In genomic region chr3:129634260-129634901, GRCm38 (mm10) we compare ENCODE assay signal across 9 mouse cellular contexts.
DNase-seq lines count a peak whose midpoint lies in the region; ATAC-seq and TF ChIP-seq lines count a peak whose summit lies in the region.
"Had no signal": no experiment of that assay in that cellular context is flagged by ENCODE, and none has a peak within 500 bp of the region (broad histone marks: within the 10 kb centered on the region; RNA-seq: fewer than 3 reads in every experiment).

No protein-coding gene starts in this region.

- H3K4me1 ChIP-seq in heart, adult 2 months (ENCODE audit: control insufficient read depth, insufficient read depth, low read length), result no peaks in the 10 kb centered on the region
- no peaks in the 10 kb centered on the region for H3K4me1 ChIP-seq in intestine, embryonic 14.5 days (replicated peaks; ENCODE audit: control insufficient read depth, insufficient read depth, low read length)
- H3K4me1 ChIP-seq in lung, embryonic 16.5 days (replicated peaks; ENCODE audit: control insufficient read depth, insufficient read depth, low read length), result no peaks in the 10 kb centered on the region
- no peaks in the 10 kb centered on the region for H3K4me1 ChIP-seq in stomach, postnatal 0 days (replicated peaks; ENCODE audit: control insufficient read depth, insufficient read depth)
- H3K4me1 ChIP-seq: neural tube, embryonic 12.5 days had no signal

- WGBS in heart, adult 2 months, result 81% methylated on average over 11 of the region's 11 CpGs
- 75% methylated on average over 11 of the region's 11 CpGs for WGBS in intestine, embryonic 14.5 days
- WGBS in lung, embryonic 16.5 days, result 80% methylated on average over 11 of the region's 11 CpGs
- WGBS in stomach, postnatal 0 days, result 71% methylated on average over 11 of the region's 11 CpGs

- no peak overlapping the region for H3K4me2 ChIP-seq in intestine, embryonic 14.5 days (ENCODE audit: low read length)
- no peak overlapping the region for H3K4me2 ChIP-seq in lung, embryonic 16.5 days (ENCODE audit: low read depth, low read length)
- no peak overlapping the region for H3K4me2 ChIP-seq in stomach, postnatal 0 days (replicated peaks; ENCODE audit: low read depth)
- H3K4me2 ChIP-seq: neural tube, embryonic 12.5 days had no signal

- DNase-seq in heart, adult 2 months, result no peak
- DNase-seq in heart, postnatal 36 days, result no peak
- DNase-seq in 416B (ENCODE audit: low read depth) (peak; percentile 32), ZHBTc4 (ENCODE audit: low read depth, low spot score) (peak; percentile 40)
- no peak for DNase-seq in intestine, embryonic 14.5 days (ENCODE audit: low spot score)
- DNase-seq in stomach, postnatal 0 days (ENCODE audit: low spot score), result peak; percentile 28
- DNase-seq in spleen, postnatal 14 days (ENCODE audit: low spot score in 2 of 2), result no peak

- intact Hi-C loops in heart, adult 2 months (cut with DNase I), result loop anchor here (5.0 kb wide), 2 partner anchors 97 to 332 kb away; no protein-coding TSS in a partner anchor
- intact Hi-C loops in heart, postnatal 36 days (cut with DNase I), result loop anchor here (5.0 kb wide), 2 partner anchors 102 to 327 kb away; partner anchors contain the start of gene Elovl6

- H3K27ac ChIP-seq in heart, adult 2 months, result no peak overlapping the region
- peak overlapping the region; percentile 9; the same call in 1 of the 2 replicates for H3K27ac ChIP-seq in intestine, embryonic 14.5 days (ENCODE audit: low read depth)
- no peak overlapping the region for H3K27ac ChIP-seq in lung, embryonic 16.5 days (ENCODE audit: low read length)
- H3K27ac ChIP-seq in stomach, postnatal 0 days (replicated peaks), result no peak overlapping the region
- H3K27ac ChIP-seq: neural tube, embryonic 12.5 days had no signal

- H3K27me3 ChIP-seq in heart, adult 2 months (ENCODE audit: control insufficient read depth, insufficient read depth, low read length), result no peaks in the 10 kb centered on the region
- no peaks in the 10 kb centered on the region for H3K27me3 ChIP-seq in intestine, embryonic 14.5 days (replicated peaks; ENCODE audit: control insufficient read depth, insufficient read depth, low read length)
- H3K27me3 ChIP-seq in lung, embryonic 16.5 days (ENCODE audit: control insufficient read depth, insufficient read depth, low read depth, low read length), result peaks cover 2% of the 10 kb centered on the region; the same call in 1 of the 2 replicates
- H3K27me3 ChIP-seq in stomach, postnatal 0 days (ENCODE audit: control insufficient read depth, insufficient read depth, low read length), result no peaks in the 10 kb centered on the region
- H3K27me3 ChIP-seq: neural tube, embryonic 12.5 days had no signal

- TF ChIP-seq EP300 in heart, adult 2 months (IDR thresholded peaks at IDR 0.05; ENCODE audit: insufficient read depth, low read depth, low read length), result no peak
- no peak for TF ChIP-seq EP300 in stomach, postnatal 0 days (optimal IDR thresholded peaks at IDR 0.05)

- no peak for TF ChIP-seq POLR2A in heart, adult 2 months (IDR thresholded peaks at IDR 0.05; ENCODE audit: insufficient read depth, low read depth, low read length)

- H3K36me3 ChIP-seq in heart, adult 2 months (ENCODE audit: control insufficient read depth, insufficient read depth, low read length), result no peaks in the 10 kb centered on the region
- peaks cover 41% of the 10 kb centered on the region for H3K36me3 ChIP-seq in intestine, embryonic 14.5 days (ENCODE audit: control insufficient read depth, insufficient read depth, low read length)
- H3K36me3 ChIP-seq in lung, embryonic 16.5 days (ENCODE audit: control insufficient read depth, insufficient read depth, low read length), result no peaks in the 10 kb centered on the region
- no peaks in the 10 kb centered on the region for H3K36me3 ChIP-seq in stomach, postnatal 0 days (ENCODE audit: control insufficient read depth, insufficient read depth, low read length)

- no peak overlapping the region for H3K9ac ChIP-seq in heart, adult 2 months (ENCODE audit: low read depth, low read length)
- no peak overlapping the region for H3K9ac ChIP-seq in intestine, embryonic 14.5 days (ENCODE audit: low read length)
- H3K9ac ChIP-seq in lung, embryonic 16.5 days (ENCODE audit: low read length), result no peak overlapping the region
- no peak overlapping the region for H3K9ac ChIP-seq in stomach, postnatal 0 days (ENCODE audit: low read length)
- H3K9ac ChIP-seq: neural tube, embryonic 12.5 days had no signal

- H3K79me2 ChIP-seq in heart, adult 2 months (replicated peaks; ENCODE audit: control insufficient read depth, insufficient read depth, low read length), result no peaks in the 10 kb centered on the region

- peak; percentile 68 for TF ChIP-seq CTCF in heart, adult 2 months (IDR thresholded peaks at IDR 0.05)
- peak; percentile 79 for TF ChIP-seq CTCF in stomach, postnatal 0 days (IDR thresholded peaks at IDR 0.05; ENCODE audit: low read depth)

- H3K4me3 ChIP-seq in heart, adult 2 months, result no peak overlapping the region
- no peak overlapping the region for H3K4me3 ChIP-seq in intestine, embryonic 14.5 days (ENCODE audit: low read depth, low read length)
- H3K4me3 ChIP-seq in lung, embryonic 16.5 days (ENCODE audit: low read length), result no peak overlapping the region
- H3K4me3 ChIP-seq in stomach, postnatal 0 days (ENCODE audit: low read depth, low read length), result no peak overlapping the region
- H3K4me3 ChIP-seq: neural tube, embryonic 12.5 days had no signal

- H3K9me3 ChIP-seq in intestine, embryonic 14.5 days (ENCODE audit: control insufficient read depth, low read length), result no peaks in the 10 kb centered on the region
- H3K9me3 ChIP-seq in lung, embryonic 16.5 days (ENCODE audit: control insufficient read depth, low read length), result no peaks in the 10 kb centered on the region
- no peaks in the 10 kb centered on the region for H3K9me3 ChIP-seq in stomach, postnatal 0 days (ENCODE audit: control insufficient read depth, low read length)
- H3K9me3 ChIP-seq: neural tube, embryonic 12.5 days had no signal

- ATAC-seq in intestine, embryonic 14.5 days (replicated peaks; ENCODE audit: low FRiP score, low TSS enrichment, low read depth), result no peak
- peak; percentile 70 for ATAC-seq in lung, embryonic 16.5 days (ENCODE audit: low read depth)
- peak; percentile 68; the same call in 1 of the 2 replicates for ATAC-seq in stomach, postnatal 0 days (ENCODE audit: low FRiP score, low TSS enrichment)

Comparison
In these comparisons a context has a peak if more than half of its experiments do, and no peak if none do; other contexts are left out.
1. DNase-seq: peak in 416B (single experiment), ZHBTc4 (single experiment) and stomach, postnatal 0 days (single experiment); none in heart, adult 2 months (0 of 2), heart, postnatal 36 days (0 of 2), intestine, embryonic 14.5 days (single experiment) and spleen, postnatal 14 days (0 of 2).